Mouse (Mus musculus) G1E (cell line): Measurements from ENCODE around the gene Gm20708. TPM values are rescaled to one million over a fixed set of nuclear protein-coding genes. Genes with fewer than 3 reads are reported as not detected.

ENCODE experiments used
- ATAC-seq: 2 replicates; pipeline ENCODE4 v1.8.0; 2016; ENCODE audit warnings: mild to moderate bottlenecking; ENCODE audit not compliant: insufficient number of reproducible peaks, poor library complexity, low FRiP score, severe bottlenecking; ENCODE audit errors: extremely low read depth
- DNase-seq: peaks from one replicate; pipeline ENCODE4 v3.0.0; 2012; ENCODE audit warnings: low spot score
- H3K27me3 ChIP-seq: 2 replicates; pipeline ENCODE4 v1.6.1; 2012; ENCODE audit warnings: mild to moderate bottlenecking, low read length, inconsistent platforms; ENCODE audit not compliant: insufficient read depth
- H3K36me3 ChIP-seq: replicated peaks from 2 replicates; pipeline ENCODE3; 2012; ENCODE audit warnings: mild to moderate bottlenecking, inconsistent platforms
- H3K4me1 ChIP-seq: 2 replicates; pipeline ENCODE4 v1.6.1; 2012; ENCODE audit warnings: low read depth, low read length, inconsistent platforms, mixed read lengths; ENCODE audit not compliant: insufficient read depth
- H3K4me3 ChIP-seq: 2 replicates; pipeline ENCODE4 v1.5.1; 2012; ENCODE audit warnings: low read depth, mild to moderate bottlenecking, inconsistent platforms, low read length, moderate library complexity, mixed read lengths
- H3K9me3 ChIP-seq: replicated peaks from 2 replicates; pipeline ENCODE4 v1.6.1; 2012; ENCODE audit warnings: inconsistent platforms
- CTCF ChIP-seq: IDR thresholded peaks from 2 replicates; pipeline ENCODE4 v1.5.1; 2012; ENCODE audit warnings: low read depth, low read length, inconsistent platforms, mixed read lengths
- GATA1 ChIP-seq: IDR thresholded peaks from 2 replicates; pipeline ENCODE4 v1.6.1; 2012; ENCODE audit warnings: borderline replicate concordance, low read length, inconsistent platforms, mixed read lengths
- GATA2 ChIP-seq: IDR thresholded peaks from 2 replicates; pipeline ENCODE4 v1.6.1; 2012; ENCODE audit warnings: low read depth, low read length, inconsistent platforms, borderline replicate concordance
- POLR2AphosphoS5 ChIP-seq: IDR thresholded peaks from 2 replicates; pipeline ENCODE4 v1.6.1; 2012; ENCODE audit warnings: low read depth, low read length, inconsistent platforms; ENCODE audit not compliant: insufficient replicate concordance
- TAL1 ChIP-seq: conservative IDR thresholded peaks from 2 replicates; pipeline ENCODE4 v1.6.1; 2012; ENCODE audit warnings: low read depth, low read length, inconsistent platforms, mixed read lengths
- polyA plus RNA-seq: library from polyadenylated mRNA; stranded (reverse); fragments of >175 nt; gene quantifications from 2 replicates; pipeline ENCODE4 v1.2.3, GENCODE M21; 2012
- total RNA-seq, 2 experiments: library from RNA; stranded (forward) in 1 of 2; stranded (reverse) in 1 of 2; fragments of 200-1000 nt in 1 of 2; fragments of >200 nt in 1 of 2; fragmentation: Nextera tagmentation in 1 of 2; gene quantifications; 2 replicates each; pipeline ENCODE4 v1.2.3; 2014 to 2017

Gm20708 gene
- total and polyA plus RNA-seq, 3 experiments = 0.09 to 8.7 TPM; not detected in 1

DNA sequence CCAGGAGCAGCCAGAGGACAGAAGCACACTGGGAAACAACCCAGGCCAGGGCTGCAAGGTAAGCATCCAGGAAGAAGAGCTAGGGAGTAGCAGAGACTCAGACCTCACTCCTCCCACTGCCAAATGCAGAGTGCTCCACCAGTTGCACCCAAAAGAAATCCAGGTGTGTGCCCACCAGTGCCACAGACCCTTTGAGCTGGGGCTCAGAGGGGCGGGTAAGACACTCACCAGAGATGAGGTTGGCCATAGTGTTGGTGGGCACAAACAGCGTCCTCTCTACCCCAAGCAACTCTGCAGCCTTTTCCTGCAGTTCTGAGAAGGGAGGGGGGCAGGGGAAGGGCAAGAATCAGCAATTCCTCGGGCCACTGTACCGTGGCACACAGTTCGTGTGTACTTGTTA, 61.9 kb downstream of the Gm20708 start:
- peaks cover 67% of the 10 kb centered on the region for H3K27me3 ChIP-seq
- H3K36me3 ChIP-seq = no peaks in the 10 kb centered on the region
- DNase-seq (no peak), ATAC-seq (no peak)
- no peaks in the 10 kb centered on the region for H3K9me3 ChIP-seq
- no peak overlapping the region for H3K4me3 ChIP-seq
- TF ChIP-seq GATA2 (no peak), POLR2AphosphoS5 (no peak), CTCF (no peak), TAL1 (no peak), GATA1 (no peak)
- H3K4me1 ChIP-seq = peaks cover 5% of the 10 kb centered on the region

DNA sequence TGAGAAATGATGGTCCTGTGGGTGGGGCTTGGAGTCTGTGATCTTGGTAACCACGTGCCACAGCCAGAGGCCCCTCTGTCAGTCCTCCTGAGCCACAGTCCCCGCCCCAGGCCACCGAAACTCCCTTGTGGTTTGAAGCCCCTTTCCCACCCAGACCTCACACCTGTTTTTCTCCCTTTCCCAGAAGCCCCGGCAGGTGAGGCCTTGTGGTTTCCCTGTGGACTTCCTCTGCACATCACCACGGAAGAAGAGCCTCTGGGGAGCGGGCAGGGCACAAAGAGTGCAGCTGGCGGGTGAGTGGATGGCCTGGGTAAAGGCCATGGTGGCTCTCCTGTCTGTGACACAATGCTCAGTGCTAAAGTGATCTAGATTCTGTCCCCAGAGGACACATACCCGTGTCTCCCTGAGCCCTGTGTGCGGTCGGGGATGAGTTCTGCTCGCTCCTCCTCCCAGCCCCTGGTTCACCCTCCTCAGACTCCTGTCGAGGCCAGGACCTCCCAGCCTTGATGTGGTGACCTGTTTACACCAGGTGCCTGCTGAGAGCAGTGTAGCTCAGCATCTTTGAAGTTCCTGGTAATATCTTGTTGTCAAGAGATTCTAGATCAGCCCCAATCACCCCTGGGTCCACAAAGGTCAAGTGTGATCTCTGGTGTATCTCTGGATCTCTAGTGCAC, 62.6 kb downstream of the Gm20708 start:
- H3K9me3 ChIP-seq = no peaks in the 10 kb centered on the region
- no peak for ATAC-seq
- no peak overlapping the region for H3K4me3 ChIP-seq
- no peak for DNase-seq
- peaks cover 3% of the 10 kb centered on the region; the same call in 1 of the 2 replicates for H3K4me1 ChIP-seq
- no peaks in the 10 kb centered on the region for H3K36me3 ChIP-seq
- no peak for TF ChIP-seq TAL1
- no peak for TF ChIP-seq GATA1
- TF ChIP-seq GATA2 = no peak
- no peak for TF ChIP-seq POLR2AphosphoS5
- TF ChIP-seq CTCF = no peak
- H3K27me3 ChIP-seq = peaks cover 63% of the 10 kb centered on the region

DNA sequence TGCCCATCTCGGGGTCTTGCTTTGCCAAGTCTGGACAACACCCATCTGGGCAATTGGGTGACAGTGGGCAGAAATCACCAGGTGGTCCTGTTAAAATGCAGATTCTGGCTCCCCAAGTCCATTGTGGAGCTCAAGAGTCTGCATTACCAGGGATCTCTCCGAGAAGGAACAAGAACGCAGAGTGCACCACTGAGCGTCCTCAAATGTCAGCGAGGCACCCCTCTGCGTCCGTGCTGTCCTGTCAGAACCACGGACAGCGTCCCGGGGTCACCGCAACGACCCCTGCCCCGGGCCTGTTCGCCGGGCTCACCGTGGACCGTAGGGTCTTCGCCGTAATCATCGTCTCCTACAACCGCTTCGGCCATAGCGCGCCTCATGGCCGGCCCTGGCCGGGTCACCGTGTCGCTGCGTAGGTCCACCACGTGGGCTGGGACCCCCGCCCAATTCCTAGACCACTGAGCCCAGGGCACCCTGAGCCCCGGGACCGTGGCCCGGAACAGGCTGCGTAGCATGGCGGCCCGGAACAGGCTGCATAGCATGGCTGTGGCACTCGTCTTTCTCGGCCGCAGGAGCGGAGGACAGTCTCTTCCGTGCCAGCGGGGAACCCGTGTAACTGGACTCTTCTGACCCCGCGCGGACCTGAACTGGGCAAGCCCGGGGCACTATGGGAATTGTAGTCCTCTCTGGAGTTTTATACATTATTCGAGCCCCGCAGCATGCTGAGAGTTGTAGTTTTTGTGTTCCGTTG, 63.6 kb downstream of the Gm20708 start, which contains the start of gene Tha1:
Gene Tha1 (minus strand): TSS at position 621 of the 748 bp plus-strand sequence.
- TF ChIP-seq TAL1 = no peak
- no peaks in the 10 kb centered on the region for H3K9me3 ChIP-seq
- H3K4me1 ChIP-seq = peaks cover 3% of the 10 kb centered on the region; the same call in 1 of the 2 replicates
- peaks cover 64% of the 10 kb centered on the region for H3K27me3 ChIP-seq
- H3K4me3 ChIP-seq = no peak within 1 kb of the TSS
- no peaks in the 10 kb centered on the region for H3K36me3 ChIP-seq
- DNase-seq (no peak), ATAC-seq (no peak)

DNA sequence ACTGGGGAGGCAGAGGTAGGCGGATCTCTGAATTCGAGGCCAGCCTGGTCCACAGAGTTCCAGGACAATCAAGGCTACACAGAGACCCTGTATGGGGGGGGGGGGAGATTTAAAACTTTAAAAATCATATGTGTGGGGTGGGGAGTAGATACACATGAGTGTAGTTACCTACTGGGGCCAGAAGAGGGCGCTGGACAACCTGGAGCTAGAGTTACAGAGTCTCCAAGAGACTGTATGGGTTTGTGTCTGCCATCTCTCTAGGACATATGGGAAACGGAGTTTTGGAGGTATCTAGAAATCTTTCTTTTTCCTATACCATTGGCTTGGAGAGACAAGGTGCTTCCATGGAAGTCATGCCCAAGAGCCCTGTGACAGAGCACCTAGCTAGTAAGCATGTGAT, 65.0 kb downstream of the Gm20708 start:
- Histone ChIP-seq H3K36me3 (no peaks in the 10 kb centered on the region), H3K27me3 (peaks cover 62% of the 10 kb centered on the region), H3K4me1 (peaks cover 8% of the 10 kb centered on the region; the same call in 1 of the 2 replicates), H3K4me3 (no peak overlapping the region), H3K9me3 (no peaks in the 10 kb centered on the region)
- no peak for TF ChIP-seq TAL1
- TF ChIP-seq POLR2AphosphoS5 = no peak
- no peak for TF ChIP-seq CTCF
- no peak for TF ChIP-seq GATA2
- no peak for ATAC-seq
- DNase-seq = no peak

GRCm38 (mm10) chr11:117875681-117876080, 66.2 kb downstream of the Gm20708 start:
- Histone ChIP-seq H3K4me1 (peaks cover 5% of the 10 kb centered on the region; the same call in 1 of the 2 replicates), H3K36me3 (no peaks in the 10 kb centered on the region), H3K27me3 (peaks cover 65% of the 10 kb centered on the region), H3K9me3 (no peaks in the 10 kb centered on the region), H3K4me3 (no peak overlapping the region)
- no peak for ATAC-seq
- DNase-seq = no peak
- TF ChIP-seq GATA1 = no peak
- TF ChIP-seq GATA2 = no peak
- no peak for TF ChIP-seq TAL1
- TF ChIP-seq POLR2AphosphoS5 = no peak
- no peak for TF ChIP-seq CTCF

DNA sequence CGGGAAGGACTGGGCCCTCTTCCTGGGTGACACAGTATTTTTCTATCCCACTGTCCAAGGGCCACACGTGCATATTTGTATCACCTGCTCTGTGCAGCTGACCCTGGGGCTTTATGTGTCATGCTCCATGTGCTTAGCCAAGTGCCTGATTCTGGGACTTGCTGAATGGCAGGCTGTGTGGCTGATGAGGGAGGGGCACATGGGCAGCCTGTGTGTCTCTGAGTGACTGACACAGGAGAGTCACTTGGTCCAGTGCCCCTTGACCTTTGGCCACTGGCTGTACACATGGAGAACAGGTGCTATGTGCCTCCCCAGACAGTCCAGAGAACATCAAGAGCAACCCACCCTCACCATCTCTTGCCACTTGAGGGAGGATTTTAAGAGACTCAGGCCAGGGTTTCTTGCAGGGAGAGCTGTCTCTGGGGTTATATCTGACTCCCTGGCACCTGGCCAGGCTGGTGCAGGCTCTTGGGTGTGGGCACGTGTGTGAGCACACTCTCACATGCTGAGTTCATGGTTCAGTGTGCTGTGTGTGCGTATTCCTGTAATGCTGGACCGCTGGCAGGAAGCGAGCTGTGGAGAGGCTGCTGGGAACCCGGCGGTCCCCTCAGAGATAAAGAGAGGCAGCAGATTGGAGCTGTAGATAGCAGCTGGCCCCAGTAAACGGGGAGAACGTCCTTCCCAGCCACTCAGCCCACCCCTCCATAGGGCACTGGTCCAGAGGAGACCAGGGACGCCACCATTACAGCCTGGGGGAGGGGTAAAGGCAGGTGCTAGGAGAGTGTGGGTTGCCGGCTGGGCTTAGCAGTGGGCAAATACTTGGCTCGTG, 68.7 kb downstream of the Gm20708 start:
- Histone ChIP-seq H3K4me3 (no peak overlapping the region), H3K4me1 (peaks cover 20% of the 10 kb centered on the region), H3K9me3 (no peaks in the 10 kb centered on the region), H3K36me3 (no peaks in the 10 kb centered on the region), H3K27me3 (peaks cover 69% of the 10 kb centered on the region)
- ATAC-seq = peak; percentile 48
- peak; percentile 51 for DNase-seq
- TF ChIP-seq POLR2AphosphoS5 = no peak
